Mouse (Mus musculus): ENCODE results near the gene Cyb561d1. TPM values are rescaled to one million over a fixed set of nuclear protein-coding genes. Genes with fewer than 3 reads are reported as not detected.

Gene Cyb561d1
- 6.6 and 6.9 TPM in 2 replicates for polyA plus RNA-seq (2012; rRNA removed)

DNA sequence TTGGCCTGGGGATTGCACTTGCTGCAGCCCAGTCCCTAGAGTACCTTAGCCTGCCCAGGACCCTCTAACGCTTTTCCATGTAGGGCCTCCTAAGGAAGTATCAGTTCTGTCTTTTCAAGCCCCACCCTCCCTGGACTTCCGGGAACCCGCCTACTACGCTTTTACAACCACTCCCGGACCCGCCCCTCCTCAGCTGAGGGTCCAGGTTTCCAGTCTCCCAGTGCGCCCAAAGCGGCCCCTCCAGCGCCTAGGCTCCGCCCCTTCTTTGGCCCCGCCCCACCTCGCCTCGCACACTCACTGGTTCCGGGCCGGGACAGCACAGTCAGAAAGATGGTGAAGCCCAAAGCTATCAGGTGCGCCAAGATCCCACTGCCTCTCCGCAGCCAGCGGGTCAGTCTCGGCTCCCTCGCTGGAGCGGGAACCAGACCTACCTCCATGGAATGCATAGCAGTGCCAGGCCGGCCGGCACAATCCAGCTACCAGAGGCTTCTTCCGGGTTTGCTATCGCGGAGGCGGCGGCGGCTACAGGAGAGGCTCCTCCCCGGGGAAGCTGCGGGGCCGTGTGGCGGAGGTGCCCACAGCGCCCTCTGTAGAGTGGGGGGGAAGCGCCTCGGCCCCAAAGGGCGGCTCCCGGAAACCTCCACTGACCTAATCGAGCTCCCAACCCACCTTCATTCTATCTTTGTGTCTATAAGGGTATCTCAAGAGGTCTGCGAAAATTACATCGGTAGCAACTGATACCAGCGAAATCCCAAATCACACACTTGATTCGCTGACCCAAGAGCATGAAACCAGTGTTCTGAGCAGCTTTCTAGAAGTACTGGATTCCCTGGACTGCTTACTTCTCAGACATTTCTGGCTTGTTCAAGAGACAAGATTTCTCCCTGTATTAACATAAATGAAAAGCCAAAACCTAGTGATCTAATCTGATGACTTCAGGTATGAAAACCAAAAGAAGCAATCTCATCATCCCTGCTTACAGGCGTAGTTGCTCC is at the start of gene Cyb561d1:
TSS of gene Cyb561d1 (minus strand) at position 884 of the 995 bp plus-strand sequence.

GRCm38 (mm10) chr3:108226558-108227350 is 25.7 kb upstream of the Cyb561d1 start, which contains the start of gene Sypl2:
Gene Sypl2, minus strand, starts transcription at chr3:108226648.

GRCm38 (mm10) chr3:108210771-108211139 is 9.7 kb upstream of the Cyb561d1 start, which contains the start of gene Atxn7l2:
Gene Atxn7l2, minus strand, starts transcription at chr3:108210934.

GRCm38 (mm10) chr3:108186098-108187047 is 14.6 kb downstream of the Cyb561d1 start, which contains the start of gene Amigo1:
Gene Amigo1, plus strand, starts transcription at chr3:108186335.

GRCm38 (mm10) chr3:108154656-108155055 is 46.4 kb downstream of the Cyb561d1 start, which contains the start of gene Gpr61:
Gene Gpr61, minus strand, starts transcription at chr3:108154882.

Other genes with a start within 250 kb of the Cyb561d1 start
- not detected in 2 replicates for gene Gstm3, start 231.9 kb downstream of the Cyb561d1 start, polyA plus RNA-seq (2012; rRNA removed)
- 6.8 and 8.2 TPM in 2 replicates for gene Gstm2, start 214.8 kb downstream of the Cyb561d1 start, polyA plus RNA-seq (2012; rRNA removed)
- 86.3 and 90.3 TPM in 2 replicates for gene Gstm1, start 183.2 kb downstream of the Cyb561d1 start, polyA plus RNA-seq (2012; rRNA removed)
- 17.0 and 18.1 TPM in 2 replicates for gene Gstm4, start 156.3 kb downstream of the Cyb561d1 start, polyA plus RNA-seq (2012; rRNA removed)
- gene Ampd2, start 114.6 kb downstream of the Cyb561d1 start, polyA plus RNA-seq (2012; rRNA removed) = 90.2 and 99.8 TPM in 2 replicates
- gene Gnat2, start 108.4 kb downstream of the Cyb561d1 start, polyA plus RNA-seq (2012; rRNA removed) = 0.10 and 0.20 TPM in 2 replicates
- 79.9 and 83.6 TPM in 2 replicates for gene Gnai3, start 55.1 kb downstream of the Cyb561d1 start, polyA plus RNA-seq (2012; rRNA removed)
- 5.2 TPM in 2 replicates for gene Gpr61, start 46.3 kb downstream of the Cyb561d1 start, polyA plus RNA-seq (2012; rRNA removed)
- 19.0 and 19.8 TPM in 2 replicates for gene Amigo1, start 14.9 kb downstream of the Cyb561d1 start, polyA plus RNA-seq (2012; rRNA removed)
- 36.4 and 37.2 TPM in 2 replicates for gene Atxn7l2, start 9.7 kb upstream of the Cyb561d1 start, polyA plus RNA-seq (2012; rRNA removed)
- 1.0 and 2.5 TPM in 2 replicates for gene Sypl2, start 25.4 kb upstream of the Cyb561d1 start, polyA plus RNA-seq (2012; rRNA removed)
- 166 and 175 TPM in 2 replicates for gene Psma5, start 55.7 kb upstream of the Cyb561d1 start, polyA plus RNA-seq (2012; rRNA removed)
- 61.8 and 62.0 TPM in 2 replicates for gene Sort1, start 82.9 kb upstream of the Cyb561d1 start, polyA plus RNA-seq (2012; rRNA removed)
- 0.05 and 0.08 TPM in 2 replicates for gene Mybphl, start 163.7 kb upstream of the Cyb561d1 start, polyA plus RNA-seq (2012; rRNA removed)
- gene Psrc1, start 182.6 kb upstream of the Cyb561d1 start, polyA plus RNA-seq (2012; rRNA removed) = 18.1 and 19.3 TPM in 2 replicates
- gene Celsr2, start 214.3 kb upstream of the Cyb561d1 start, polyA plus RNA-seq (2012; rRNA removed) = 35.7 and 42.0 TPM in 2 replicates
- 165 and 175 TPM in 2 replicates for gene Sars, start 244.0 kb upstream of the Cyb561d1 start, polyA plus RNA-seq (2012; rRNA removed)

Measured in central nervous system, embryonic 18 days (tissue).